Mouse (Mus musculus): ENCODE data around the gene Cep295. TPM values are rescaled to one million over a fixed set of nuclear protein-coding genes. Genes with fewer than 3 reads are reported as not detected.

The Cep295 gene
- polyA plus RNA-seq (2014; fragmentation: Nextera tagmentation; extraction: Ambion mirVana) = 16.1 and 16.4 TPM in 2 replicates

DNA sequence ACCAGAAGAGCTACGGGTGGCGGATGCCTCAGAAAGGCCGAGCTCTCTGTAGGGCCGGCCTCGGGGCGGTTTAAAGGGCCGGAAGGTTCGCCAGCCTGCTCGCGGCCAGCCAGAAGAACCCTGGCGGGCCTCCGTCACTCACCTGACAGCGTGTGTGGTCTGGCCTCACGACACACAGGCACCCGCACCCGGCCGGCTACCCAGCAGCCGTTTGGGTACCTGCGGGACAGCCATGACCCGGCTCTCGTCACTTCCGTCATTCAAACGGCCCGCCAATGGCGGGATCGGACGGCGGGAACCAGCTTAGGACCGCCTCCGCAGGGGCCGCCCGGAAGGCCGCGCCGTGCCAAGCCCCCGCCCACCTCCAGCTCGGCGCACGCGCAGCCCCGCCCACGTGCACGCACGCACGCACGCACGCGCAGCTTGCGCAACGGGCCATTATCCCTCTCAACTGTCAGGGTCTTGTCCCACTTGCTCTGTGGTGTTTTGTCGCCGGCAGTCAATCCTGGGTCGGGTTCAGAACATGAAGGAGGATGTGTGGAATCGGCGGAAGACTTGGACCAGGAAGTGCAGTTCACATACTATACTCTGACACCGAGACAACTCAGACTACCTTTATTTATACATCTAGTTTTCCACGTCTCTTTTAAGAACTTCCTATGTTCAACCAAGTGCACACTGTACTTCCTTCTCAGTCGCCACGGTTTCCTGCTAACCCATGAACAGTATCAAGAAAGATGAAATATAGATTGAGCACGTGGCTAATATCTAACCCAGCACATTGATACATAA, at the start of gene Cep295:
Gene Cep295 (minus strand): TSS at position 305 of the 792 bp plus-strand sequence.
- Histone ChIP-seq H3K4me1 (replicated peaks; ENCODE audit: control insufficient read depth, insufficient read depth, low read length) (peaks cover 12% of the 10 kb centered on the region; the same call in 1 of the 2 replicates), H3K36me3 (replicated peaks; ENCODE audit: control insufficient read depth, insufficient read depth) (peaks cover 13% of the 10 kb centered on the region), H3K4me3 (replicated peaks; ENCODE audit: low read length) (peak within 1 kb of the TSS; percentile 74), H3K27me3 (ENCODE audit: control insufficient read depth, insufficient read depth, low read length) (no peaks in the 10 kb centered on the region), H3K9ac (peak within 1 kb of the TSS; percentile 83), H3K9me3 (ENCODE audit: control insufficient read depth, low read length) (no peaks in the 10 kb centered on the region), H3K27ac (peak within 1 kb of the TSS; percentile 82), H3K4me2 (replicated peaks) (peak within 1 kb of the TSS; percentile 82)
- DNase-seq (ENCODE audit: low spot score) (peak; percentile 97), ATAC-seq (ENCODE audit: low FRiP score) (peak; percentile 100)
- 3% methylated on average over 60 of the region's 60 CpGs for WGBS

- no peak overlapping the region for H3K9ac ChIP-seq
- ATAC-seq (ENCODE audit: low FRiP score) (no peak), DNase-seq (ENCODE audit: low spot score) (no peak)
- 57% methylated on average over 3 of the region's 4 CpGs for WGBS
- no peak overlapping the region for H3K27ac ChIP-seq
- H3K4me2 ChIP-seq (replicated peaks) = no peak overlapping the region
- no peaks in the 10 kb centered on the region for H3K27me3 ChIP-seq (ENCODE audit: control insufficient read depth, insufficient read depth, low read length)
- no peak overlapping the region for H3K4me3 ChIP-seq (replicated peaks; ENCODE audit: low read length)
- no peaks in the 10 kb centered on the region for H3K9me3 ChIP-seq (ENCODE audit: control insufficient read depth, low read length)
- H3K36me3 ChIP-seq (replicated peaks; ENCODE audit: control insufficient read depth, insufficient read depth) = no peaks in the 10 kb centered on the region
- H3K4me1 ChIP-seq (replicated peaks; ENCODE audit: control insufficient read depth, insufficient read depth, low read length) = no peaks in the 10 kb centered on the region
Observed at GRCm38 (mm10) chr9:15397591-15397990, 40.0 kb upstream of the Cep295 start.

DNA sequence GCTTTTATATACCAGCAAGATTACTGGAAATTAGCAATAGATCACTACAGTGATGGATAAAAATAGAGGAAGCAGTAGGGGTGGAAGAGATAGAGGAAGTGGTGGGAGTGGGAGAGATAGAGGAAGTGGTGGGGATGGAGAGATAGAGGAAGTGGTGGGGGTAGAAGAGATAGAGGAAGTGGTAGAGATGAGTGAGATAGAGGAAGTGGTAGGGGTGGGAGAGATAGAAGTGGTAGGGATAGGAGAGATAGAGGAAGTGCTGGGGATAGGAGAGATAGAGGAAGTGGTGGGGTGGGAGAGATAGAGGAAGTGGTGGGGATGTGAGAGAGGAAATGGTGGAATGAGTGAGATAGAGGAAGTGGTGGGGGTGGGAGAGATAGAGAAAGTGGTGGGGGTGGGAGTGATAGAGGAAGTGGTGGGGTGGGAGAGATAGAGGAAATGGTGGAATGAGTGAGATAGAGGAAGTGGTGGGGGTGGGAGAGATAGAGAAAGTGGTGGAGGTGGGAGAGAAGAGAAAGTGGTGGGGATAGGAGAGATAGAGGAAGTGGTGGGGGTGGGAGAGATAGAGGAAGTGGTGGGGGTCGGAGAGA, 37.9 kb upstream of the Cep295 start:
- Histone ChIP-seq H3K4me2 (replicated peaks) (no peak overlapping the region), H3K4me3 (replicated peaks; ENCODE audit: low read length) (no peak overlapping the region), H3K27me3 (ENCODE audit: control insufficient read depth, insufficient read depth, low read length) (no peaks in the 10 kb centered on the region), H3K27ac (no peak overlapping the region), H3K9ac (no peak overlapping the region), H3K4me1 (replicated peaks; ENCODE audit: control insufficient read depth, insufficient read depth, low read length) (no peaks in the 10 kb centered on the region), H3K9me3 (ENCODE audit: control insufficient read depth, low read length) (no peaks in the 10 kb centered on the region), H3K36me3 (replicated peaks; ENCODE audit: control insufficient read depth, insufficient read depth) (no peaks in the 10 kb centered on the region)
- DNase-seq (ENCODE audit: low spot score) = no peak
- no peak for ATAC-seq (ENCODE audit: low FRiP score)
- 100% methylated on average over 1 of the region's 1 CpGs for WGBS

- Histone ChIP-seq H3K4me2 (replicated peaks) (no peak overlapping the region), H3K36me3 (replicated peaks; ENCODE audit: control insufficient read depth, insufficient read depth) (no peaks in the 10 kb centered on the region), H3K27me3 (ENCODE audit: control insufficient read depth, insufficient read depth, low read length) (no peaks in the 10 kb centered on the region), H3K4me3 (replicated peaks; ENCODE audit: low read length) (no peak overlapping the region), H3K4me1 (replicated peaks; ENCODE audit: control insufficient read depth, insufficient read depth, low read length) (no peaks in the 10 kb centered on the region), H3K9ac (no peak overlapping the region), H3K9me3 (ENCODE audit: control insufficient read depth, low read length) (no peaks in the 10 kb centered on the region), H3K27ac (no peak overlapping the region)
- 84% methylated on average over 5 of the region's 5 CpGs for WGBS
- ATAC-seq (ENCODE audit: low FRiP score) (no peak), DNase-seq (ENCODE audit: low spot score) (no peak)
Observed at GRCm38 (mm10) chr9:15387075-15387643, 29.6 kb upstream of the Cep295 start.

DNA sequence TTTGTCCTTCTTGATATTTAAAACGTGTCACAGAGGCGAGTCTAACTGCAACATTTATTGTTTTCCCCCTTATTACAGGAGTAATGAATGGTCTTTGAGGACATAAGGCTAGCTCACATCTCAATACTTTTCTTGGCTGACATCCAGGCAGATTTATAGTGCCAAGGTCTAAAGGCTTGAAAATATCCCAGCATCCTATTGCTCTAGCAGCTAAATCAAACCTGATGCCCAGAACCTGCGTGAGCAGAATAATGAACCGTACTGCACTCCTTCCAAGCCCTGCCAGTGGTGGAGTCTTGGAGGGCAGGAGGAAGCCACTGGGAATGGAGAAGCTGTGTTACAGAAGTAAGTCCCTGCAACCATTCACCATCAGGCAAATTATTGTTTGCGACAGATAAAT, 26.7 kb upstream of the Cep295 start:
- Histone ChIP-seq H3K9me3 (ENCODE audit: control insufficient read depth, low read length) (no peaks in the 10 kb centered on the region), H3K36me3 (replicated peaks; ENCODE audit: control insufficient read depth, insufficient read depth) (no peaks in the 10 kb centered on the region), H3K9ac (no peak overlapping the region), H3K4me3 (replicated peaks; ENCODE audit: low read length) (no peak overlapping the region), H3K4me2 (replicated peaks) (no peak overlapping the region), H3K4me1 (replicated peaks; ENCODE audit: control insufficient read depth, insufficient read depth, low read length) (no peaks in the 10 kb centered on the region), H3K27ac (no peak overlapping the region), H3K27me3 (ENCODE audit: control insufficient read depth, insufficient read depth, low read length) (no peaks in the 10 kb centered on the region)
- DNase-seq (ENCODE audit: low spot score) (peak; percentile 32), ATAC-seq (ENCODE audit: low FRiP score) (no peak)
- 79% methylated on average over 5 of the region's 5 CpGs for WGBS

GRCm38 (mm10) chr9:15366260-15366659, 8.7 kb upstream of the Cep295 start:
- WGBS = 65% methylated on average over 2 of the region's 2 CpGs
- ATAC-seq (ENCODE audit: low FRiP score) = no peak; the same call in 1 of the 2 replicates
- H3K4me1 ChIP-seq (replicated peaks; ENCODE audit: control insufficient read depth, insufficient read depth, low read length) = no peaks in the 10 kb centered on the region
- no peaks in the 10 kb centered on the region for H3K27me3 ChIP-seq (ENCODE audit: control insufficient read depth, insufficient read depth, low read length)
- DNase-seq (ENCODE audit: low spot score) = no peak
- H3K9me3 ChIP-seq (ENCODE audit: control insufficient read depth, low read length) = no peaks in the 10 kb centered on the region
- no peak overlapping the region for H3K27ac ChIP-seq
- no peak overlapping the region for H3K9ac ChIP-seq
- H3K4me2 ChIP-seq (replicated peaks) = no peak overlapping the region
- no peak overlapping the region for H3K4me3 ChIP-seq (replicated peaks; ENCODE audit: low read length)
- H3K36me3 ChIP-seq (replicated peaks; ENCODE audit: control insufficient read depth, insufficient read depth) = no peaks in the 10 kb centered on the region

GRCm38 (mm10) chr9:15365856-15366255, 8.3 kb upstream of the Cep295 start:
- H3K36me3 ChIP-seq (replicated peaks; ENCODE audit: control insufficient read depth, insufficient read depth) = no peaks in the 10 kb centered on the region
- no peak overlapping the region for H3K4me3 ChIP-seq (replicated peaks; ENCODE audit: low read length)
- H3K9ac ChIP-seq = no peak overlapping the region
- H3K27me3 ChIP-seq (ENCODE audit: control insufficient read depth, insufficient read depth, low read length) = no peaks in the 10 kb centered on the region
- no peaks in the 10 kb centered on the region for H3K4me1 ChIP-seq (replicated peaks; ENCODE audit: control insufficient read depth, insufficient read depth, low read length)
- ATAC-seq (ENCODE audit: low FRiP score) (no peak), DNase-seq (ENCODE audit: low spot score) (peak; percentile 77)
- no peak overlapping the region for H3K27ac ChIP-seq
- 89% methylated on average over 1 of the region's 1 CpGs for WGBS
- no peak overlapping the region for H3K4me2 ChIP-seq (replicated peaks)
- no peaks in the 10 kb centered on the region for H3K9me3 ChIP-seq (ENCODE audit: control insufficient read depth, low read length)

DNA sequence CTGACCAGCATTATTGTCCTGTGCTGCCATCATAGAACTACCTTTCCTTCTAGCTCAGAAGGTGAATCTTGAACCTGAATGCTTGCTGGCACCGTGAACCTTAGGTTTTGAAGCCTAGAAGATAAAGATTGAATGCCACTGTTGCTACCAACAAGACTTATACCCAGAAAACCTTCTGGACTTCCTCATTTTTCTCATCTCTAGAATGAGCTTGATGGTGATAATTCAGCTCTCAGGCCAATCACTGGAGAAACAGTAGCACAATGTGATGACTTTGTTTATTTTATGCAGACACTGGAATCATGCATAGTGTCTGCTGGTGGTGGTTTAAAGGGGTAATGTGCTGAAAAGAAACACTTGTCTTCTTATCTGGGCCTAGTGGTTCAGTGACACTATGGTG, 7.3 kb upstream of the Cep295 start:
- H3K4me2 ChIP-seq (replicated peaks) = no peak overlapping the region
- H3K4me3 ChIP-seq (replicated peaks; ENCODE audit: low read length) = no peak overlapping the region
- H3K27me3 ChIP-seq (ENCODE audit: control insufficient read depth, insufficient read depth, low read length) = no peaks in the 10 kb centered on the region
- WGBS = 79% methylated on average over 1 of the region's 1 CpGs
- no peaks in the 10 kb centered on the region for H3K9me3 ChIP-seq (ENCODE audit: control insufficient read depth, low read length)
- DNase-seq (ENCODE audit: low spot score) = no peak
- no peak overlapping the region for H3K9ac ChIP-seq
- no peak overlapping the region for H3K27ac ChIP-seq
- no peak for ATAC-seq (ENCODE audit: low FRiP score)
- H3K4me1 ChIP-seq (replicated peaks; ENCODE audit: control insufficient read depth, insufficient read depth, low read length) = no peaks in the 10 kb centered on the region
- no peaks in the 10 kb centered on the region for H3K36me3 ChIP-seq (replicated peaks; ENCODE audit: control insufficient read depth, insufficient read depth)

GRCm38 (mm10) chr9:15356916-15357483, 588 bp downstream of the Cep295 start:
- WGBS = 1% methylated on average over 9 of the region's 9 CpGs

More at GRCm38 (mm10) chr9:15356916-15357483, 588 bp downstream of the Cep295 start:
- peaks cover 19% of the 10 kb centered on the region for H3K36me3 ChIP-seq (replicated peaks; ENCODE audit: control insufficient read depth, insufficient read depth)
- H3K4me3 ChIP-seq (replicated peaks; ENCODE audit: low read length) = peak overlapping the region; percentile 74
- no peaks in the 10 kb centered on the region for H3K9me3 ChIP-seq (ENCODE audit: control insufficient read depth, low read length)
- H3K27me3 ChIP-seq (ENCODE audit: control insufficient read depth, insufficient read depth, low read length) = no peaks in the 10 kb centered on the region
- peaks cover 12% of the 10 kb centered on the region; the same call in 1 of the 2 replicates for H3K4me1 ChIP-seq (replicated peaks; ENCODE audit: control insufficient read depth, insufficient read depth, low read length)
- DNase-seq (ENCODE audit: low spot score) = peak; percentile 24
- ATAC-seq (ENCODE audit: low FRiP score) = no peak; the same call in 1 of the 2 replicates
- H3K9ac ChIP-seq = peak overlapping the region; percentile 83
- peak overlapping the region; percentile 82 for H3K4me2 ChIP-seq (replicated peaks)
- peak overlapping the region; percentile 82 for H3K27ac ChIP-seq

Measured in hindbrain, embryonic 14.5 days (tissue).